Mouse (Mus musculus) spleen, adult 2 months (tissue): ENCODE results near the gene Pm20d2. TPM values are rescaled to one million over a fixed set of nuclear protein-coding genes. Genes with fewer than 3 reads are reported as not detected.

Experiments
- DNase-seq, 2 experiments: peaks; one replicate each; pipeline versions ENCODE4 v3.0.0 to v3.0.0-alpha.2; 2012 to 2021; ENCODE audit warnings: low spot score in 2 of 2, low read depth in 1 of 2
- H3K27ac ChIP-seq: fragments of 200-500 bp; 2 replicates; pipeline ENCODE4 v1.5.1; 2012; ENCODE audit warnings: low read length, inconsistent platforms; ENCODE audit not compliant: insufficient read depth
- H3K27me3 ChIP-seq: fragments of 200-500 bp; 2 replicates; pipeline ENCODE4 v1.6.1; 2012; ENCODE audit warnings: mild to moderate bottlenecking, moderate library complexity, low read length, inconsistent platforms; ENCODE audit not compliant: control insufficient read depth, insufficient read depth
- H3K36me3 ChIP-seq: fragments of 200-500 bp; 2 replicates; pipeline ENCODE4 v1.6.1; 2012; ENCODE audit warnings: mild to moderate bottlenecking, low read length, inconsistent platforms; ENCODE audit not compliant: control insufficient read depth, insufficient read depth
- H3K4me1 ChIP-seq: fragments of 200-500 bp; 2 replicates; pipeline ENCODE4 v1.6.1; 2011; ENCODE audit warnings: inconsistent platforms; ENCODE audit not compliant: control insufficient read depth, insufficient read depth, insufficient read length
- H3K4me3 ChIP-seq: fragments of 200-500 bp; 2 replicates; pipeline ENCODE4 v1.5.1; 2011; ENCODE audit warnings: mild to moderate bottlenecking, inconsistent platforms; ENCODE audit not compliant: insufficient read depth, insufficient read length; ENCODE audit errors: extremely low read depth
- CTCF ChIP-seq: fragments of 200-500 bp; IDR thresholded peaks from 2 replicates; pipeline ENCODE4 v1.5.1; 2011; ENCODE audit warnings: mild to moderate bottlenecking, inconsistent platforms; ENCODE audit not compliant: insufficient read depth, insufficient read length, insufficient replicate concordance; ENCODE audit errors: extremely low read depth
- POLR2A ChIP-seq: fragments of 200-500 bp; IDR thresholded peaks from 2 replicates; pipeline ENCODE4 v1.6.1; 2011; ENCODE audit warnings: low read depth, low read length, inconsistent platforms
- WGBS: fragments of 180-500 bp; shearing (Covaris S2); methylation state at CpG from one replicate; pipeline ENCODE4 v1.1.7; 2018; 5-methylcytosine and 5-hydroxymethylcytosine counted together
- polyA plus RNA-seq: library from polyadenylated mRNA; depleted of rRNA; stranded (reverse); fragments of >200 nt; gene quantifications from 2 replicates; pipeline ENCODE4 v1.2.3, GENCODE M21; 2012; rRNA removed

Gene Pm20d2
- polyA plus RNA-seq, 1 experiment = 1.3 TPM

- Histone ChIP-seq H3K36me3 (no peaks in the 10 kb centered on the region), H3K27ac (no peak overlapping the region), H3K4me1 (no peaks in the 10 kb centered on the region), H3K27me3 (no peaks in the 10 kb centered on the region), H3K4me3 (no peak overlapping the region)
- DNase-seq = peak in 1 of 2 experiments; percentile 49
- peak; percentile 40; the same call in 1 of the 2 replicates for TF ChIP-seq CTCF
- TF ChIP-seq POLR2A = no peak
- WGBS = 20% methylated on average over 6 of the region's 6 CpGs
Observed at GRCm38 (mm10) chr4:33124493-33124892, 65.0 kb downstream of the Pm20d2 start.

Other genes starting within 250 kb of the Pm20d2 start
- gene Ankrd6, start 238.9 kb downstream of the Pm20d2 start, polyA plus RNA-seq = 0.21 and 0.32 TPM in 2 replicates
- 1.0 and 1.3 TPM in 2 replicates for gene Rragd, start 206.7 kb downstream of the Pm20d2 start, polyA plus RNA-seq
- 15.0 and 16.3 TPM in 2 replicates for gene Ube2j1, start 158.3 kb downstream of the Pm20d2 start, polyA plus RNA-seq
- 3.2 and 4.2 TPM in 2 replicates for gene Gabrr2, start 126.7 kb downstream of the Pm20d2 start, polyA plus RNA-seq
- not detected in 2 replicates for gene Gabrr1, start 57.2 kb downstream of the Pm20d2 start, polyA plus RNA-seq
- 0.30 and 0.40 TPM in 2 replicates for gene Srsf12, start 19.3 kb upstream of the Pm20d2 start, polyA plus RNA-seq
- 64.6 and 174 TPM in 2 replicates for gene Pnrc1, start 100.4 kb upstream of the Pm20d2 start, polyA plus RNA-seq
- gene Rngtt, start 120.6 kb upstream of the Pm20d2 start, polyA plus RNA-seq = 2.0 and 2.4 TPM in 2 replicates